Mouse (Mus musculus) left cerebral cortex, adult 2 months (tissue): ENCODE results near the gene Hrasls. TPM values are rescaled to one million over a fixed set of nuclear protein-coding genes. Genes with fewer than 3 reads are reported as not detected.

Experiments used
- DNase-seq, 2 experiments: peaks; one replicate each; pipeline ENCODE4 v3.0.0; 2021 to 2022; ENCODE audit warnings: low spot score in 2 of 2, mixed read lengths in 1 of 2; ENCODE audit errors: extremely low spot score in 1 of 2
- H3K27ac ChIP-seq: fragments of 200-600 bp; 2 replicates; pipeline ENCODE4 v1.8.1; 2022
- H3K4me3 ChIP-seq: fragments of 200-600 bp; 2 replicates; pipeline ENCODE4 v1.8.1; 2022
- CTCF ChIP-seq: fragments of 200-600 bp; IDR thresholded peaks from 2 replicates; pipeline ENCODE4 v1.8.1; 2022; ENCODE audit warnings: antibody characterized with exemption, mild to moderate bottlenecking, moderate library complexity
- intact Hi-C: fragments of 180-260 bp; cut with DNase I; formaldehyde crosslinking; loops from one replicate; pipeline ENCODE4 v1.15.1; 2025
- total RNA-seq, 2 experiments: library from RNA; stranded (reverse); gene quantifications; 2 replicates each; pipeline ENCODE4 v1.2.3; 2021

Hrasls gene
- total RNA-seq, 2 experiments from 2014 or later: 28.1 to 31.9 TPM

DNA sequence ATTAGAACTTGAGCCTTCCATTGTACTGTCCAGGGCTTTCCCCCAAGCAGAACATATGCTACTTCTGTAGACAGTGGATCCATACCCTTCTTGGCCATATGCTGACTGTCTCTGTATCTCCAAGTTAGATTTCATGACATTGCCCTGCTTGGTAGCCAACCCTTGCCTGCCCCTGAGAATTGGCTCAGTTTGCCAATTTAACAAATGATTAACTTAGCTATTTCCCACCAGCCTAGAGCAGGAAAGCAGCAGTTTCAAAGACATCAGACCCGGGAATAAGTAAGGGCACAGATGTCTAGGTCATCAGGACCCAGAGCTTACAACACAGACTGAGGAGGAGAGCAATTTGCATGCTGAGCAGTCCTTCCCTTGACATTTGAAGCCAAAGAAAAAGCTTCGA lies 3.9 kb upstream of the Hrasls start:
- no peak for DNase-seq
- Histone ChIP-seq H3K4me3 (no peak overlapping the region), H3K27ac (no peak overlapping the region; the same call in 1 of the 2 replicates)
- no peak for TF ChIP-seq CTCF
- intact Hi-C loops: no loop called here

- no peak for TF ChIP-seq CTCF
- intact Hi-C loops: no loop called here
- peak overlapping the region; percentile 96; the same call in 1 of the 2 replicates for H3K27ac ChIP-seq
- no peak overlapping the region for H3K4me3 ChIP-seq
- DNase-seq: no peak
Observed at GRCm38 (mm10) chr16:29208841-29209240, 654 bp upstream of the Hrasls start.

- Histone ChIP-seq H3K27ac (peak overlapping the region; percentile 17), H3K4me3 (no peak overlapping the region)
- intact Hi-C loops: loop anchor here (1.0 to 10.0 kb wide), 3 partner anchors 54 to 372 kb away; no protein-coding TSS in a partner anchor
- DNase-seq: peak; percentile 50 to 60
- TF ChIP-seq CTCF: no peak
Observed at GRCm38 (mm10) chr16:29216395-29217295, 7.2 kb downstream of the Hrasls start.

GRCm38 (mm10) chr16:29235951-29236350 lies 26.5 kb downstream of the Hrasls start:
- TF ChIP-seq CTCF: no peak
- DNase-seq: no peak
- Histone ChIP-seq H3K4me3 (no peak overlapping the region), H3K27ac (no peak overlapping the region)
- intact Hi-C loops: no loop called here

DNA sequence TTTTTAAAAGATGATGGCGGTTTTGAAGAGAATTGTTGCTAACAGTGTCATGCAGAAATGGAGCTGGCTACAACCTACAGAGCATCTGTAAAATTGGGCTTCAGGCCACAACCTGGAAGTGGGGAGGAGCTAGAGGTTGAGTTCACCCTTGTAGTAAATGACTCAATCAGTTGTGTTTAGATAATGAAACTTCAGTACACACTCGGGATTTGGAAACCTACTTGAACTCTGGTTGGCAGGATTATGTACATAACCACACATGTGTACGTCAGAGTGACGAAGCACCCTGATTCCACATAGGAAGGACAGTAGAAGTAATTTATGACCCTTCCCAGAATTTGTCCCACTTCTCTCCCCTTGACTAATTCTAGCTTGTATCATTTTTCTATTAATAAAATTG lies 44.8 kb downstream of the Hrasls start:
- no peak for TF ChIP-seq CTCF
- no peak for DNase-seq
- H3K27ac ChIP-seq: no peak overlapping the region
- intact Hi-C loops: no loop called here
- no peak overlapping the region for H3K4me3 ChIP-seq

Other genes starting within 250 kb of the Hrasls start
- gene Atp13a5, start 169.0 kb downstream of the Hrasls start, total RNA-seq: 10 to 100 TPM; 10.9 to 11.2 TPM